In genomic region chr5:37028486-37029311, GRCm38 (mm10) we compare ENCODE assay signal across 8 mouse cellular contexts. TPM values are rescaled to one million over a fixed set of nuclear protein-coding genes. Genes with fewer than 3 reads are reported as not detected.
DNase-seq lines count a peak whose midpoint lies in the region; ATAC-seq and TF ChIP-seq lines count a peak whose summit lies in the region.

No protein-coding gene starts in this region.

- WGBS in heart, embryonic 12.5 days: under 1% methylated on average over 70 of the region's 72 CpGs
- 0% methylated on average over 60 of the region's 72 CpGs for WGBS in hindbrain, embryonic 11.5 days
- under 1% methylated on average over 64 of the region's 72 CpGs for WGBS in limb, embryonic 14.5 days
- WGBS in olfactory bulb, adult 2 months: under 1% methylated on average over 69 of the region's 72 CpGs

- H3K4me2 ChIP-seq in heart, embryonic 12.5 days: peak overlapping the region; percentile 100
- peak overlapping the region; percentile 90 for H3K4me2 ChIP-seq in hindbrain, embryonic 11.5 days (replicated peaks; ENCODE audit: low read depth, low read length)
- H3K4me2 ChIP-seq in limb, embryonic 14.5 days (replicated peaks; ENCODE audit: low read depth, low read length, severe bottlenecking): peak overlapping the region; percentile 97

- in situ Hi-C loops in ES-E14 (cut with MboI; ENCODE audit: low sequenced_read_pairs in 2 of 2, unreplicated experiment in 2 of 2): no loop called here

- no peaks in the 10 kb centered on the region for H3K36me3 ChIP-seq in heart, embryonic 12.5 days
- H3K36me3 ChIP-seq in ES-E14 (ENCODE audit: control insufficient read depth, insufficient read depth, low read length, poor library complexity, severe bottlenecking): no peaks in the 10 kb centered on the region
- H3K36me3 ChIP-seq in hindbrain, embryonic 11.5 days (ENCODE audit: control insufficient read depth, insufficient read depth, low read length): no peaks in the 10 kb centered on the region
- H3K36me3 ChIP-seq in limb, embryonic 14.5 days (ENCODE audit: control insufficient read depth, insufficient read depth, low read length): no peaks in the 10 kb centered on the region

- intact Hi-C loops in heart, postnatal 10 days (cut with DNase I): no loop called here

- peak overlapping the region; percentile 70 for H3K9ac ChIP-seq in heart, embryonic 12.5 days
- H3K9ac ChIP-seq in ES-E14 (ENCODE audit: insufficient read depth, low read depth, low read length, poor library complexity, severe bottlenecking): peak overlapping the region; percentile 33; the same call in 1 of the 2 replicates
- peak overlapping the region; percentile 38; the same call in 1 of the 2 replicates for H3K9ac ChIP-seq in hindbrain, embryonic 11.5 days (ENCODE audit: low read depth, low read length)
- peak overlapping the region; percentile 38; the same call in 1 of the 2 replicates for H3K9ac ChIP-seq in limb, embryonic 14.5 days (ENCODE audit: low read depth, low read length, severe bottlenecking)

- H3K27ac ChIP-seq in heart, embryonic 12.5 days (ENCODE audit: poor library complexity, severe bottlenecking): no peak overlapping the region
- H3K27ac ChIP-seq in ES-E14 (ENCODE audit: insufficient read depth, low read depth, low read length, poor library complexity, severe bottlenecking): no peak overlapping the region
- H3K27ac ChIP-seq in hindbrain, embryonic 11.5 days (ENCODE audit: low read depth, low read length): no peak overlapping the region
- no peak overlapping the region for H3K27ac ChIP-seq in limb, embryonic 14.5 days (replicated peaks; ENCODE audit: low read depth, low read length)
- no peak overlapping the region for H3K27ac ChIP-seq in olfactory bulb, adult 2 months (ENCODE audit: insufficient read depth, low read depth, low read length)

- DNase-seq in heart, postnatal 10 days: no peak
- DNase-seq in ES-E14 (ENCODE audit: low read depth, low spot score): no peak
- peak; percentile 57 to 64 for DNase-seq in cerebellum, postnatal 10 days
- peak; percentile 63 for DNase-seq in hindbrain, embryonic 11.5 days (ENCODE audit: low spot score)
- DNase-seq in limb, embryonic 14.5 days (ENCODE audit: low spot score): no peak

- ATAC-seq in heart, embryonic 12.5 days (ENCODE audit: insufficient number of reproducible peaks, low FRiP score): peak; percentile 66
- ATAC-seq in hindbrain, embryonic 11.5 days (ENCODE audit: low FRiP score): peak; percentile 75
- peak; percentile 53 for ATAC-seq in limb, embryonic 14.5 days (ENCODE audit: low FRiP score, low read depth)
- ATAC-seq in monocyte, adult 5-6 weeks (replicated peaks; ENCODE audit: insufficient number of reproducible peaks, low FRiP score, low TSS enrichment, poor library complexity, severe bottlenecking): no peak

- TF ChIP-seq POLR2A in limb, embryonic 14.5 days (IDR thresholded peaks at IDR 0.05; ENCODE audit: borderline replicate concordance, extremely low read depth, insufficient read depth, insufficient read length): no peak
- 0 out of 2 replicates have a peak, but pooled peaks have one; percentile 19 for TF ChIP-seq POLR2A in olfactory bulb, adult 2 months (IDR thresholded peaks at IDR 0.05; ENCODE audit: insufficient read depth, low read depth, low read length)

- peaks cover 11% of the 10 kb centered on the region for H3K4me1 ChIP-seq in heart, embryonic 12.5 days (replicated peaks)
- peaks cover 0 to 14% of the 10 kb centered on the region in 2 experiments; a peak in 1 of 4 replicates for H3K4me1 ChIP-seq in ES-E14 (ENCODE audit: control insufficient read depth in 2 of 2, insufficient read depth in 2 of 2, low read length in 2 of 2, poor library complexity in 1 of 2)
- H3K4me1 ChIP-seq in hindbrain, embryonic 11.5 days (replicated peaks; ENCODE audit: control insufficient read depth, insufficient read depth, low read length): peaks cover 5% of the 10 kb centered on the region
- 0 out of 2 replicates have a peak, but pooled peaks cover 5% of the 10 kb centered on the region for H3K4me1 ChIP-seq in limb, embryonic 14.5 days (ENCODE audit: control insufficient read depth, insufficient read depth, low read length)
- peaks cover 16% of the 10 kb centered on the region for H3K4me1 ChIP-seq in olfactory bulb, adult 2 months (ENCODE audit: control insufficient read depth, insufficient read depth, low read length)

- no peaks in the 10 kb centered on the region for H3K9me3 ChIP-seq in heart, embryonic 12.5 days (replicated peaks)
- no peaks in the 10 kb centered on the region for H3K9me3 ChIP-seq in ES-E14 (ENCODE audit: control insufficient read depth, insufficient read depth, low read depth, low read length)
- H3K9me3 ChIP-seq in hindbrain, embryonic 11.5 days (ENCODE audit: control insufficient read depth, low read length): no peaks in the 10 kb centered on the region
- H3K9me3 ChIP-seq in limb, embryonic 14.5 days (ENCODE audit: control insufficient read depth, low read length): no peaks in the 10 kb centered on the region

- TF ChIP-seq CTCF in olfactory bulb, adult 2 months (IDR thresholded peaks at IDR 0.05; ENCODE audit: insufficient read depth, low read depth, low read length): no peak

- H3K27me3 ChIP-seq in heart, embryonic 12.5 days (replicated peaks): peaks cover 80% of the 10 kb centered on the region
- peaks cover 48% of the 10 kb centered on the region for H3K27me3 ChIP-seq in hindbrain, embryonic 11.5 days (ENCODE audit: control insufficient read depth, insufficient read depth, low read length)
- peaks cover 53% of the 10 kb centered on the region for H3K27me3 ChIP-seq in limb, embryonic 14.5 days (ENCODE audit: control insufficient read depth, insufficient read depth, low read length)

- peak overlapping the region; percentile 74 for H3K4me3 ChIP-seq in heart, embryonic 12.5 days
- peak overlapping the region; percentile 75 to 87 for H3K4me3 ChIP-seq in ES-E14 (ENCODE audit: insufficient read depth in 1 of 2, low read depth in 1 of 2, low read length in 2 of 2, poor library complexity in 1 of 2, severe bottlenecking in 1 of 2)
- peak overlapping the region; percentile 47 for H3K4me3 ChIP-seq in hindbrain, embryonic 11.5 days (ENCODE audit: low read depth, low read length)
- peak overlapping the region; percentile 52 for H3K4me3 ChIP-seq in limb, embryonic 14.5 days (replicated peaks; ENCODE audit: low read length)
- peak overlapping the region; percentile 95 for H3K4me3 ChIP-seq in olfactory bulb, adult 2 months (ENCODE audit: insufficient read depth, low read depth, low read length)

TF ChIP-seq in ES-E14, 5 proteins besides CTCF, POLR2A, EP300 and RAD21:
- no peak for TF ChIP-seq HCFC1 (IDR thresholded peaks at IDR 0.05; ENCODE audit: borderline replicate concordance, insufficient read depth, low read length)
- no peak for TF ChIP-seq ZC3H11A (IDR thresholded peaks at IDR 0.05; ENCODE audit: borderline replicate concordance, low read depth, low read length)
- TF ChIP-seq CHD2 (IDR thresholded peaks at IDR 0.05; ENCODE audit: low read depth, low read length): no peak
- no peak for TF ChIP-seq MAFK (IDR thresholded peaks at IDR 0.05; ENCODE audit: insufficient read depth, low read depth, low read length)
- TF ChIP-seq ZNF384 (IDR thresholded peaks at IDR 0.05; ENCODE audit: low read depth, low read length): no peak

RNA-seq across cellular contexts. Expression of gene Wfs1, which starts 39.7 kb away (rescaled TPM):
- 32.0 and 32.7 TPM in 2 replicates for polyA plus RNA-seq in heart, embryonic 12.5 days (2016; fragmentation: Nextera tagmentation; extraction: Ambion mirVana)
- total RNA-seq in heart, postnatal 10 days (2021): 10 to 100 TPM; 30.4 to 37.7 TPM
- total RNA-seq in ES-E14 (2012; rRNA removed): 15.1 and 24.2 TPM in 2 replicates
- 6.0 and 7.0 TPM in 2 replicates for polyA plus RNA-seq in hindbrain, embryonic 11.5 days (2014; fragmentation: Nextera tagmentation; extraction: Ambion mirVana)
- polyA plus RNA-seq in limb, embryonic 14.5 days (2012; rRNA removed): 12.8 and 16.3 TPM in 2 replicates
- 10.4 and 11.2 TPM in 2 replicates for polyA plus RNA-seq in limb, embryonic 14.5 days (2014; fragmentation: Nextera tagmentation; extraction: Ambion mirVana)
- not detected in 2 replicates for polyA plus RNA-seq in olfactory bulb, adult 2 months (2012; ENCODE audit: insufficient read depth, insufficient read length, low replicate concordance, missing spikeins)
- total RNA-seq in monocyte, adult 5-6 weeks (2017): 1.2 to 2.3 TPM (median 2.1 TPM) in 3 replicates

RNA-seq across cellular contexts. Expression of gene Gm1043, which starts 56.5 kb away (rescaled TPM):
- not detected in 2 replicates for polyA plus RNA-seq in heart, embryonic 12.5 days (2016; fragmentation: Nextera tagmentation; extraction: Ambion mirVana)
- not detected for total RNA-seq in heart, postnatal 10 days (2021)
- 0.05 TPM in 1 of 2 replicates, not detected in the other for total RNA-seq in ES-E14 (2012; rRNA removed)
- polyA plus RNA-seq in hindbrain, embryonic 11.5 days (2014; fragmentation: Nextera tagmentation; extraction: Ambion mirVana): 0.09 and 0.14 TPM in 2 replicates
- 0.96 and 1.0 TPM in 2 replicates for polyA plus RNA-seq in limb, embryonic 14.5 days (2012; rRNA removed)
- polyA plus RNA-seq in limb, embryonic 14.5 days (2014; fragmentation: Nextera tagmentation; extraction: Ambion mirVana): 0.18 TPM in 1 of 2 replicates, not detected in the other
- polyA plus RNA-seq in olfactory bulb, adult 2 months (2012; ENCODE audit: insufficient read depth, insufficient read length, low replicate concordance, missing spikeins): not detected in 2 replicates
- total RNA-seq in monocyte, adult 5-6 weeks (2017): 0.43 to 7.4 TPM (median 1.8 TPM) in 3 replicates

Comparison
In these comparisons a context has a peak if more than half of its experiments do, and no peak if none do; other contexts are left out.
1. DNase-seq: peak in cerebellum, postnatal 10 days (2 of 2) and hindbrain, embryonic 11.5 days (single experiment); none in heart, postnatal 10 days (0 of 2), ES-E14 (single experiment) and limb, embryonic 14.5 days (single experiment).
2. Peak in every context shown above with its lines, with median percentiles within 50 percentile points of each other: H3K4me2 ChIP-seq, H3K4me3 ChIP-seq and H3K9ac ChIP-seq.